Mouse (Mus musculus) CD8-positive naive resting alpha-beta T cell, adult 2 months (primary cell): ENCODE measurements around the gene Wdr47.
"Not testable (repeated sequence)": the region's sequence is repeated elsewhere in the genome, so short reads cannot be mapped to it uniquely, and the experiment has no call there.

Experiments
- DNase-seq, 2 experiments: peaks; one replicate each; pipeline ENCODE4 v3.0.0; 2022; ENCODE audit warnings: low read depth in 2 of 2, low spot score in 2 of 2

Wdr47 gene

GRCm38 (mm10) chr3:108634761-108635160 lies 43.7 kb downstream of the Wdr47 start:
- DNase-seq: no peak

DNA sequence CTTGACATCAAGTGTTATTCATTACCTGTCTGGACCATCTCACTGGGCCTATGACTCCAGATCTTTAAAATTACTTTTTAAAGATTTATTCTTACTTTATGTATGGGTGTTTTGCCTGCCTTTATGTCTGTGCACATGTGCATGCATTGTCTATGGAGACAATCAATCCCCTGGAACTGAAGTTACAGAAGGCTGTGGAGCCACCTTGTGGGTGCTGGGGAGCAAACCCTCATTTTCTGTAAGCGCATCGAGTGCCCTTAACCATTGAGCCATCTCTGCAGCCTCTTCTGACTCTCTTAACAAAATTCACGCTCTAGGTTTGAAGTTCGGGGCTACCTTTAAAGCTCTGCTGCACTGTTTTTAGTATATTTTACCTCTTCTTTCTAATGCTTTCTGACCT lies 48.3 kb downstream of the Wdr47 start:
- DNase-seq: no peak

- DNase-seq: no peak
Observed at GRCm38 (mm10) chr3:108640998-108641397, 49.9 kb downstream of the Wdr47 start.

- DNase-seq: no peak
Observed at GRCm38 (mm10) chr3:108644856-108645255, 53.8 kb downstream of the Wdr47 start.

DNA sequence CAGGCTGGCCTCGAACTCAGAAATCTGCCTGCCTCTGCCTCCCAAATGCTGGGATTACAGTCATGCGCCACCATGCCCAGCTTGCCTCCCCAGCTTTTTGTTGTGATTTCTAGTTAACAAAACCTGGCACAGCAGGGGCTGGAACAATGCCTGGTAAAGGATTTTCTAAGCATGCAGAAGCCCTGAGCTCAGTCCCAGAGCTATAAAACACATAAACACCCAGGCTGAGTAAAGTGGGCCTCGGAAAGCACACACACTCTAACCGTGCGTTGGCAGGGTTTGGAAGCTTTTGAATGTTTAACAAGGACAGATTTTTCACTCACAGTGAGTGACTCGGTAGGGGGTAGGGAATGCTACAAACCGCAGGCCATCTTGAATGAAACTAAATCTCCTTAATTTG lies 55.0 kb downstream of the Wdr47 start:
- no peak for DNase-seq

DNA sequence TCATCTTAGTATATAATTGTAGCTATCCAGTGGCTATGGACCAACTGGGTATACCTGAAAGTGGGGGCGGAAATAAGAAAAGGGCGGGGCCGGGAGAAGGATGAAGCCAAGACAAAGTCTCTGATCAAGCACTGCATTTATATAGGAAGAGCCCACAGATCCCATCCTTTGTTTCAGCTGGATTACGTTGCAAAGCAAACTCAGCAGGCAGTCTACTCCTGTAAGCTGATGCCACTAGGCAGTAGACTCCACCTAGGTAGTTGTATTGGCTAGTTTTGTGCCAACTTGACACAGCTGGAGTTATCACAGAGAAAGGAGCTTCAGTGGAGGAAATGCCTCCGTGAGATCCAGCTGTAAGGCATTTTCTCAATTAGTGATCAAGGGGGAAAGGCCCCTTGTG lies 56.6 kb downstream of the Wdr47 start:
- not testable (repeated sequence) for DNase-seq

- DNase-seq: peak in 1 of 2 experiments; percentile 5
Observed at GRCm38 (mm10) chr3:108652866-108653642, 62.0 kb downstream of the Wdr47 start.

GRCm38 (mm10) chr3:108653710-108654379 lies 62.8 kb downstream of the Wdr47 start, which contains the start of gene Clcc1:
Gene Clcc1 (plus strand): TSS chr3:108653913.
- peak; percentile 92 to 96 for DNase-seq

DNA sequence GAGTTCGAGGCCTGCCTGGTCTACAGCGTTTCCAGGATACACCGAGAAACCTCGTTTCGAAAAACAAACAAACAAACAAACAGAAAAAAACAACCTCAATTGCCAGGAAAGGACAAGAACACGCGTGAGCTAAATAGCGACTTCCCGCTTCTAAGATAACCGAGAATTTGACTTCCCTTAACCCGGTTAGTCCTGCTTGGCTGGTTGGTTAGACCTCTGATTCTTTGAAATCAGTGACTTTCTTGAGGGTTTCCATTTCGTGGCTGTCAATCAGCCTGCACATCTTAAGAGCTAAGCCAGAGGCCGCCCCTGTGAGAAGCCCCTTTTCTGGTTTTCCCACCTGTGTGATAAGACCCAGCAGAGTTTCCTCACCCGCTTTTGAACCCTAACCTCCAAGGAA lies 63.5 kb downstream of the Wdr47 start:
- no peak for DNase-seq

- DNase-seq: no peak
Observed at GRCm38 (mm10) chr3:108655486-108655885, 64.4 kb downstream of the Wdr47 start.

DNA sequence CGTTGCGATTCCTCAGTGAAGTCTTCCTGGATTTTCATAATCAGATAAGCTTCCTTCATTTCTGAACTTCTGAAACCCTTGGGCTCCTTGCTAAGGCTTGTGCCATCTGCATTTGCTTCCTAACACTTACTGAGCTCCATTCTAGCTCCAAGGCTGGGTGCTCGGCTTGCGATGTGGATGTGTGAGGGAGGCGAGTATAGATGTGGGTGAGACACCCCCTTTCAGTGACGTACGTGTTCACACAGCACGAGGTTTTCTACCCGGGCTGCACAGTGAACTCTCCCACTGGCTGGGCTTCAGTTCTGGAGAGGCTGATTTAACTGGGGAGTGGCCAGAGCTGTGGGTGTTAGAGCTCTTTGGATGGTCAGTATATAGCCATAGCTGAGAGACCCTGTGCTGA lies 67.5 kb downstream of the Wdr47 start:
- DNase-seq: no peak

DNA sequence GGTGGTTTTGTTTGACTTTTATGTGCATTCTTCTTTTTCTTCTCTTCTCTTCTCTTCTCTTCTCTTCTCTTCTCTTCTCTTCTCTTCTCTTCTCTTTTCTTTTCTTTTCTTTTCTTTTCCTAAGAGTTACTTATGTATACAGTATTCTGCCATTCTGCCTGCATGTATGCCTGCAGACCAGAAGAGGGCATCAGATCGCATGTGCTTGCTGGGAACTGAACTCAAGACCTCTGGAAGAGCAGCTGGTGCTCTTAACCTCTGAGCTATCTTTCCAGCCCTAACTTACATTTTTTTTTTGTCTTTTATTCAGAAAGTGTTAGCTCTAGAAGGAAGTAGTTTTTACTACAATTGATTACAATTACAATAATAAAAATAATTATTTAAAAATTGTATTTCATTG lies 69.9 kb downstream of the Wdr47 start:
- no peak for DNase-seq

DNA sequence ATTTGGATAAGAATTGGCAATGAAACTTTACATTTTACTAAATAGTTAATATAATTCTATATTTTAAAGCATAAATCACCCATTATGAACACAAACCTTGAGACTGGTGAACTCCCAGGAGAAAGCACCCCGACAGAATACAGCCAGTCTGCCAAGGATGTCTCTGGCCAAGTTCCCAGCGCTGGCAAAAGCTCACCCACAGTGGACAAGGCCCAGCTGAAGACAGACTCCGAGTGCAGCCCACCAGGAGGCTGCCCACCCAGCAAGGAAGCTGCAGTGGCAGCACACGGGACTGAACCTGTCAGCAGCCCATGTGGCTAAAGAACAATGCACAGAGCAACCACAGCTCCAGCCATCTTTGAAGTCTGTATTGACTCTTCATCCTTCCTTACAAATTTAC lies 85.5 kb downstream of the Wdr47 start:
- DNase-seq: no peak

- no peak for DNase-seq
Observed at GRCm38 (mm10) chr3:108681004-108681403, 89.9 kb downstream of the Wdr47 start.

GRCm38 (mm10) chr3:108683597-108683996 lies 92.5 kb downstream of the Wdr47 start:
- not testable (repeated sequence) for DNase-seq

GRCm38 (mm10) chr3:108685701-108686100 lies 94.6 kb downstream of the Wdr47 start:
- no peak for DNase-seq

- DNase-seq: no peak
Observed at GRCm38 (mm10) chr3:108689015-108689441, 97.9 kb downstream of the Wdr47 start.

GRCm38 (mm10) chr3:108689446-108689845 lies 98.4 kb downstream of the Wdr47 start:
- DNase-seq: no peak

DNA sequence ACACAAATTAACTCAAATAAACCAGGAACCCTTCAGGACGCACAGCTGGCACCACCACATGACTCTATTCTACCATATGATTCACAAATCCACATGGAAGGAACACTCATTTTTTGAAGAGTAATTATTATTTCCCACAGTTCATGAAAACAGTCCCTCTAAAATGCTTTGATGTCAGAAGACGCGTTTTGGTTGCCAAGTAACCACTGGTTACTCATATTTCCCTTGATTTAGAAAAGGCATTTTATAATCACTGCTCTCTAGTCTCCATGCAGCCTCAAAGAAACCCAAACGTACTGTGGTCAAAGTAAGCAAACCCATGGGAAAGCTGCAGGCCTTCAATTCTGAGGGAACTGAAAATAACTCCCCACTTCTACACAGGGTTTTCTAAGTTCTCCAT lies 98.9 kb downstream of the Wdr47 start:
- DNase-seq: no peak

- DNase-seq: no peak
Observed at GRCm38 (mm10) chr3:108694321-108694720, 103.2 kb downstream of the Wdr47 start.
